Mouse (Mus musculus) thymus, adult 2 months (tissue): ENCODE measurements around the gene Tigar.

Experiments used
- CTCF ChIP-seq: fragments of 200-500 bp; IDR thresholded peaks from 2 replicates; pipeline ENCODE4 v1.5.1; 2012; ENCODE audit warnings: mild to moderate bottlenecking, control low read depth, low read length, moderate library complexity, borderline replicate concordance; ENCODE audit not compliant: control insufficient read depth, poor library complexity, insufficient read depth; ENCODE audit errors: extremely low read depth
- POLR2A ChIP-seq: fragments of 200-500 bp; IDR thresholded peaks from 2 replicates; pipeline ENCODE4 v1.6.1; 2012; ENCODE audit warnings: mild to moderate bottlenecking, low read length, control low read depth, moderate library complexity; ENCODE audit not compliant: control insufficient read depth, poor library complexity, insufficient read depth; ENCODE audit errors: extremely low read depth

- no peak for TF ChIP-seq CTCF
- TF ChIP-seq POLR2A = no peak
These were observed 44.0 kb upstream of the Tigar start for GRCm38 (mm10) chr6:127153296-127153800.
